Mouse (Mus musculus) embryonic stem cell, embryonic (primary cell): ENCODE results near the gene Dgcr8.

Experiments
- CTCF ChIA-PET, 4 experiments: fragments of 300-600 bp in 2 of 4; fragments of 350-600 bp in 2 of 4; sonication (Branson Sonifier 250); formaldehyde crosslinking; loops; one replicate each; lab custom pipeline; 2022; ENCODE audit warnings: inconsistent platforms in 2 of 4; lab: Charles Lee
- POLR2A ChIA-PET, 4 experiments: fragments of 300-600 bp in 2 of 4; fragments of 350-600 bp in 2 of 4; sonication (Branson Sonifier 250); formaldehyde crosslinking; loops; one replicate each; lab custom pipeline; 2022; ENCODE audit warnings: antibody characterized with exemption in 4 of 4, inconsistent platforms in 1 of 4; lab: Charles Lee

Gene Dgcr8

DNA sequence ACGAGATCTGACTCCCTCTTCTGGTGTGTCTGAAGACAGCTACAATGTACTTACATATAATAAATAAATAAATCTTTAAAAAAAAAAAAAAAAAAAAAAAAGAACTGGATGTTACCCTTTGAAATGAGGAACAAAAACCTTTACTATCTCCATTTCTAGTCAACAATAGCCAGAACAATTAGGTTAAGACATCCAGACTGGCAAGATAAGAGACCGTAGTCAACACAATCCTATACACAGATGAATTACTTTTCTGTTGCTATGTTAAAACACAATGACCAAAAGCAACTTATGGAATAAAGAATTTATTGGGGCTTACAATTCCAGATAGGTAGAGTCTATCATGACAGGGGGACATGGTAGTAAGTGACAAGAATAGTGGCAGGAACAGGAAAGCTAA is 24.0 kb downstream of the Dgcr8 start:
- ChIA-PET CTCF (interaction anchor here in 1 of 4 experiments (0.6 kb wide), 3 partner anchors 58 to 550 kb away, joined by 3 to 5 read pairs (median 4); no protein-coding TSS in a partner anchor), POLR2A (interaction anchor here in 3 of 4 experiments (0.6 to 35.9 kb wide), 8 partner anchors 8 to 176 kb away, joined by 3 to 613 read pairs (median 3); partner anchors contain the start of genes Ranbp1 (in 1 of the 3) and Trmt2a (in 1 of the 3))

DNA sequence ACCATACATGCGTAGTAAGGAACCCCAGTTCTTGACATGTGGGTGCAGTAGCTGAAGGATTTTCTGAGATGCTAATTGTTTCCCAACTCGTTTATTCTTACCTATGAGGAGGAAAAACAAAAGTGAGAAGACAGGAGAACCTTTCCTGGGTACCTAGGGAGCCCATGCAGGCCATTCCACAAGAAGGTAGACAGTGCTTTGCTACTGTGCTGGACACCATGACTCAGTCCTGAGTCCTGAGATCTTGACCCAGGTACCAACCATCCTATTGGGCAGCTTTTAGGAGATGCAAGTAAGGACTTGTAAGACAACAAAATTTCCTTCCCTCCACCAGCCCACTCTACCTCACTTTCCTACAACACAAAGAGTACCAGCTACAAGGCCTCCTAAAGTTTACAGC is 30.8 kb downstream of the Dgcr8 start, which contains the start of gene Gm49776:
Gene Gm49776, minus strand, starts transcription at position 101 of the 400 bp plus-strand sequence.
- ChIA-PET CTCF (interaction anchor here in 1 of 4 experiments (1.2 kb wide), 1 partner anchor 10 kb away, joined by 3 read pairs; no protein-coding TSS in a partner anchor), POLR2A (interaction anchor here in 2 of 4 experiments (0.6 to 35.9 kb wide), 6 partner anchors 10 to 134 kb away, joined by 3 to 613 read pairs (median 5); partner anchors contain the start of genes Ranbp1 (in 1 of the 2) and Trmt2a (in 1 of the 2))

DNA sequence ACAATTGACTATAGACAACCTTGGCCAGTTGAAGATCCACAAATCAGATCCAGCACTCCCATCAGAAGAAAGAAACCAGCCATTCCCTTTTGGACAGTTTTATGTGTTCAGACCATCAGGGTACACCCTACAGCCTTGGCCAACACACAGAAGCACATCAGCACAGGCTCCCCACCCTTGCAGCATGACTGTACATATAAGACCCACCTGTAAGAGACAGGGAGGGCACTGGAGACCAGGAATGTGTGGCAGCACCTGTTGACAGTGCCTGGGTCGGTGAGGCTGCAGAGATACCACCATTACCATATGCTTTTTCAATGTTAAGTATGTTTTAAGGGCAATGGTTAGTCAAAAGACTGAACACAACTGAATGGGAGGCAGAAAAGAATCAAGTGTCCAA is 35.2 kb downstream of the Dgcr8 start:
- ChIA-PET CTCF (no interaction called here), POLR2A (interaction anchor here in 1 of 4 experiments (1.8 to 35.9 kb wide), 4 partner anchors 7 to 34 kb away, joined by 5 to 613 read pairs (median 310); partner anchors contain the start of genes Gm49776, Ranbp1 and Trmt2a)

DNA sequence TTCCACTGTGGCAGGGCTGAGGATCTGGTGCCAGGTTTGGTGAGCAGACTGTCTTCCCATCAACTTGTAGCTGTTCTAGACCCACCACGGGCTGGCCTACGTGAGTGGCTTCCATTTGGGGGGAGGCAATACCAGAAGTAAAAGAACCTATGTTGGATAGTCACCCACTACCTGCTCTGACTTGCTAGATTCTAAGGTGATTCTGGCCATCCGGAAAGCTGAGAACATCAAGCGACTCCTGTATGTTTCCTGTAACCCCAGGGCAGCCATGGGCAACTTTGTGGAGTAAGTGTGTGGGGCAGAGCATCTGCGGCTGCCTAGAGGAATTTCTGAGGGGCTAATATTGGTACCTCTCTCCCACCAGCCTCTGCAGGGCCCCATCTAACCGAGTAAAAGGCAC is 36.3 kb downstream of the Dgcr8 start:
- CTCF ChIA-PET: no interaction called here
- POLR2A ChIA-PET: interaction anchor here in 2 of 4 experiments (1.0 to 35.9 kb wide), 7 partner anchors 6 to 37 kb away, joined by 3 to 613 read pairs (median 8); partner anchors contain the start of genes Gm49776 (in 1 of the 2), Ranbp1 (in 1 of the 2), Trmt2a (in 1 of the 2) and Zdhhc8 (in 1 of the 2)

DNA sequence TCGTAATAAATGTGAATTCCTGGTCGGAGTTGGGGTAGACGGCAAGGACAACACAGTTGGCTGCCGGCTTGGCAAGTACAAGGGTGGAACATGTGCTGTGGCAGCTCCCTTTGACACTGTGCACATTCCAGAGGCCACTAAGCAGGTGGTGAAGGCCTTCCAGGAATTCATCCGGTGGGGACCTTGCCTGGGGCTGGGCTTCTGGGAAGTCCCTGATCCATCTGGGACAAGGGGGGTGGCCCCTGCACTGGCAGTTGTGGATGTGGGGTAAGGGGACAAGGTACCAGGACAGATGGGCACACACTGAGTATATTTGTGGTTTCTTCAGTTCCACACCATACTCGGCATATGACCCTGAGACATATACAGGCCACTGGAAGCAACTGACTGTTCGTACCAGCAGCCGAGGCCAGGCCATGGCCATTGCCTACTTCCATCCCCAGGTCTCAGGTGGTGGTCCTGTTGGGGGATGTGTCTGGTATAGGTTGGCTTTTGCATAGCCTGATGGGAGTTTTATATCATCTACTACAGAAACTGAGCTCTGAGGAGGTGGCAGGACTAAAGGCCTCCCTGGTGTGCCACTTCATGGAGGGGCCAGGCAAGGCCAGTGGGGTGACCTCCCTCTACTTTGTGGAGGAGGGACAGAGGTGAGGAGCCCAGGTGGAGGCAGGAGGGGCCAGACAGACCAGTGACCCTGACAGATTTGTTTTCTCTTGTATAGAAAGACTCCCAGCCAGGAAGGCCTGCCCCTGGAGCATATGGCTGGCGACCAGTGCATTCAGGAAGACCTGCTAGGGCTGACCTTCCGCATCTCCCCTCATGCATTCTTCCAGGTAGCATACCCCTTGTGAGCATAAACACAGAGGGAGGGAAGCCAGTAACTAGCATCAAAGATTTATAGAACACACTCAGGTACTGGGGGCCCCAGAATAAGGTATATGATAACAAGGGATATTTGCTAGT is 37.9 kb downstream of the Dgcr8 start:
- ChIA-PET CTCF (no interaction called here), POLR2A (interaction anchor here (1.0 to 35.9 kb wide), 12 partner anchors 5 to 37 kb away, joined by 3 to 613 read pairs (median 15); partner anchors contain the start of genes Zdhhc8 (in 3 of the 4), Dgcr8 (in 1 of the 4), Gm49776 (in 1 of the 4) and Ranbp1 (in 1 of the 4))

DNA sequence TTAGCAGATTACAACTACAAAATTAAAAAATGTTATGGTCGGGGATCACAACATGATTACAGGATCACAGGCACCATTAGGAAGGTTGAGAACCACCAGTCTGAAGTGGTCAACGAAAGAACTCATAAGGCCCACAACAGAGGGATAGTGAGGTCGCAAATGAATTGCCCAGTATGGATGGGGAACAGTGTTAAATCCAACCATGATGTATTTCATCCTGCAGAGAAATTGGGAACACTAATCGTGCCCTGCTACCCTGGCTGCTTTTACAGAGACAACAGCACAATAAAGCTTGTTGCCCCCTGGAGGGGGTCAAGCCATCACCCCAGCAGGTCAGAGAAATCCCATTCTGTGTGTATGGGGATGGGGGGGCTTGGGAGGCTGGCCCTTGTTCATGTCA is 38.8 kb downstream of the Dgcr8 start:
- CTCF ChIA-PET: no interaction called here
- POLR2A ChIA-PET: interaction anchor here (0.6 to 35.9 kb wide), 17 partner anchors 4 to 562 kb away, joined by 3 to 613 read pairs (median 16); partner anchors contain the start of genes Zdhhc8 (in 3 of the 4), Cdc45 (in 1 of the 4), Dgcr8 (in 1 of the 4) and Gm49776 (in 1 of the 4)

DNA sequence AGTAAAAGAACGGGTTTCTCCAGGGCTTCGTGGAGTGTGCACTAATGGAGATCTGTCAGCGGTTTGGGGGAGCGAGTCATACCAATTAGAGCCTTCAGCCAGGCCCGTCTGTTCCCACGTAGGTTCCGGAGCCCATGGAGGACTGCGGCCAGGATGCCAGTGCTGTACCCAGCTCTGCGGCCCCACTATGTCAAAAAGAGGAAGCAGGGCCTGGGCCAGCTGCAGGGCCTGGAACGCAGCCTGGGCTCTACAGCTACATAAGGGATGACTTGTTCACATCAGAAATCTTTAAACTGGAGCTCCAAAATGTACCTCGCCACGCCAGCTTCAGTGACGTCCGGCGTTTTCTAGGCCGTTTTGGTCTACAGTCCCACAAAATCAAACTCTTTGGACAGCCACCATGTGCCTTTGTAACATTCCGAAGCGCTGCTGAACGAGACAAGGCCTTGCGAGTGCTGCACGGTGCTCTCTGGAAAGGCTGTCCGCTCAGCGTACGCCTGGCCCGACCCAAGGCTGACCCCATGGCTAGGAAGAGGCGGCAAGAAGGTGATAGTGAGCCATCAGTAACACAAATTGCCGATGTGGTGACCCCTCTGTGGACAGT is 39.6 kb downstream of the Dgcr8 start:
- CTCF ChIA-PET: no interaction called here
- POLR2A ChIA-PET: interaction anchor here (0.5 to 35.9 kb wide), 46 partner anchors 3 to 628 kb away, joined by 3 to 613 read pairs (median 5); partner anchors contain the start of genes Zdhhc8 (in 3 of the 4), Cdc45 (in 2 of the 4), Ufd1 (in 2 of the 4) and Dgcr8 (in 1 of the 4)

DNA sequence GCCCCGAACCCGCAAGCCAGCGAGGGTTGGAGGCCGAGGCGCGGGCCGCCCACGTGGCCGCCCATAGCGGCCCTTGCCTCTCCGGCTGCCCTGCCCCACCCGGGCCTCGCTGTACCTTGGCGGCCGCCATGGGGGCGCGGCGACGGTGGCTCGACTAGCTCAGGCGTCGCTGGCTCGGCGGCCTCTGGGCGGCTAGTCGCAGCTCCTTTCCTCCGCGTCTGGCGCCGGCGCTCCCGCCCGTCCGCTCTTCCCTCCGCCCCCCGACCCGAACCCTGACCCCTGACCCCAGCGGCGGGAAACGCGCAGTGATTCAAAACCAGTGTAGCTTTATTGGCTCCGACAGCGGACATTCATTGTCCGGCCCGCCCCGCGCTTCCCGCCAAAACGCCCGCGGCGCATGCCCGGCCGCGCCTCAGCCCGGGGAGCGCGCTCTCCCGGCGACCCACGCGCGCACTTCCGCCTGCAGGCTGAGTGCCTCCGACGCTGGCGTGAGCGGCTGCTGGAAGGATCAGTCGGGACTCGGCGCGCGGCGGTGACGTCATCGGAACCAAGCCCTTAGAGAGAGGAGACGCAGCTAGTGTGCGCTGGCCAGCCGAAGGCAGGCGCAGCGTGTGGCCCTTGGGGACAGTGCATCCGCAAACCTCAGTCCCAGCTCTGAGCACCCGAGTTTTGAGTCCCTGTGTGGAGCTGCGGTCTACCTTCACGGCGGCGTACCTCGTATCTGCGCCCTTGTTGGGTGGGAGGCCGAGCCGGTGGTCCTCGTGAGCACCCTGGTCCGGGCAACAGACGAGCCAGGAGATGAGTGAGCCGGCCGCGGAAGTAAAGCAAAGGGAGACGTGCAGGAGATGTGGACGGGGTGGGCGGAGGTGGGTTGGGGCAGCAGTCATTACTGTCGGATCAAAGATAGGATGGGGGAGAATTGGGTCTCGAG is 40.3 kb downstream of the Dgcr8 start, which contains the start of the genes Trmt2a and Ranbp1:
Gene Trmt2a, plus strand, starts transcription at position 247 of the 931 bp plus-strand sequence.
Gene Ranbp1, minus strand, starts transcription at position 300 of the 931 bp plus-strand sequence.
- POLR2A ChIA-PET: interaction anchor here (0.6 to 35.9 kb wide), 84 partner anchors 2 to 628 kb away, joined by 3 to 613 read pairs (median 4); partner anchors contain the start of genes Zdhhc8 (in 4 of the 4), 2510002D24Rik (in 2 of the 4), Cdc45 (in 2 of the 4) and Gm28539 (in 2 of the 4)
- CTCF ChIA-PET: interaction anchor here in 3 of 4 experiments (0.6 to 1.4 kb wide), 4 partner anchors 12 to 37 kb away, joined by 4 read pairs; no protein-coding TSS in a partner anchor

DNA sequence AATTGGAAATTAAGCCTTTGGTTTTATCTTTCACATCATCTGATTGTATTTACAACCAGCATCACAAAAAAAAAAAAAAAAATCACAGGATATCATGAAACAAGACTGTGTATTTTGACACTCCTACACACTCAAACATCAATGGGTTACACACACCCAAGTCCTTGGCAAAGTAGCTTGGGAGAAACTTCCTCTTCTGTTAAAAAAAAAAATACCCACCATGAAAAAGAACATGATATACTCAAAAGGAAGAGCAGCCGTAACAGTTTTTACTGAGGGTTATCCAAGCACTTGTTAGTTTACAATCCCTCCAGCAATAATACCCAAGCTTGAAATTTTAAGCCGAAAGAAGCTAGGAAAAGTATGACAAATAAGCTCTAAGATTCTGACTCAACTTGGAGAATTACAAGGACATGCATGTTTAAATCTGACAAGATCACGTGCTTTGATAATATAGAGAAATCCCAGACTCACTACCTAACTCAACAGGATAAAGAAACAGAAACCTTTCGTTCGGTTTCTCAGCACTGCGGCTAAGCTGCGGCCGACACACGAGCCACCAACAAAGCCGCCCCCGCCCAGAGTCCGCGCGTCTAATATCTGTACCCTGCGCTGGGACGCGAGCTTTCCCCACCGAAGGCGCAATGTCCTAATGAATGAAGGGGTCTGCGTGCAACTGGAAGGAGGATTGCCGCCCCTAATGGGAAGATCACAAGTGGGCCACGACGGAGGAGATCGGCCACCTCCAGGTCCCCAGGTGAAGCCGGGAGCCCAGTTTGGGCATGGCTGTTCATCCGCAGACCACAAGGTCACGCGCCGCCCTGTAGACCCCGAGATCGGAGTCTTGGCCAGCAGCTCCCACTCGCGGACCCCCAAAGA is 41.3 kb downstream of the Dgcr8 start:
- ChIA-PET POLR2A (interaction anchor here (0.6 to 35.9 kb wide), 79 partner anchors 1 to 683 kb away, joined by 3 to 613 read pairs (median 5); partner anchors contain the start of genes Zdhhc8 (in 4 of the 4), Cdc45 (in 2 of the 4), Slc25a1 (in 2 of the 4) and Ufd1 (in 2 of the 4)), CTCF (interaction anchor here in 3 of 4 experiments (0.6 to 1.4 kb wide), 4 partner anchors 11 to 36 kb away, joined by 4 read pairs; no protein-coding TSS in a partner anchor)

DNA sequence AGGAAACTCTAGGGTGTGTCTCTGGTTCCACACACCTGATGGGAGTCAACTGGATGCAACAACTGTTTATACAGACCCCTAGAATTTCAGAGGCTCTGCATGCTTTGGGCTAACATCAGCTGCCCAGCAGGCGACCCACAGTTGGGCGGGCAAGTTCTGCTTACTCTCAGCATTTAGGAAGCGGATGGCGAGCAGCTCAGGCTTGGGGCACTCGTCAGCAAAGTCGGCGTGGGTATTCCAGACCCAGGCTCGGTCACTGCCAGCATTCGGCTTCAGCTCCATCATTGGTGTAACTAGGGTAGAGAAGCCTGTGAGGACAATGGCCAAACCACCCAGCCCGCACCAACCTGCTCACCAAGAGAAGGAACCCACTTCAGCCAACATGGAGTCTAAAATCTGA is 47.5 kb downstream of the Dgcr8 start:
- CTCF ChIA-PET: interaction anchor here in 1 of 4 experiments (0.9 kb wide), 1 partner anchor 63 kb away, joined by 3 read pairs; no protein-coding TSS in a partner anchor
- POLR2A ChIA-PET: interaction anchor here (0.8 to 17.2 kb wide), 14 partner anchors 9 to 152 kb away, joined by 3 to 613 read pairs (median 4); partner anchors contain the start of genes Gm49776 (in 2 of the 4), Dgcr8 (in 1 of the 4), Ranbp1 (in 1 of the 4) and Trmt2a (in 1 of the 4)

DNA sequence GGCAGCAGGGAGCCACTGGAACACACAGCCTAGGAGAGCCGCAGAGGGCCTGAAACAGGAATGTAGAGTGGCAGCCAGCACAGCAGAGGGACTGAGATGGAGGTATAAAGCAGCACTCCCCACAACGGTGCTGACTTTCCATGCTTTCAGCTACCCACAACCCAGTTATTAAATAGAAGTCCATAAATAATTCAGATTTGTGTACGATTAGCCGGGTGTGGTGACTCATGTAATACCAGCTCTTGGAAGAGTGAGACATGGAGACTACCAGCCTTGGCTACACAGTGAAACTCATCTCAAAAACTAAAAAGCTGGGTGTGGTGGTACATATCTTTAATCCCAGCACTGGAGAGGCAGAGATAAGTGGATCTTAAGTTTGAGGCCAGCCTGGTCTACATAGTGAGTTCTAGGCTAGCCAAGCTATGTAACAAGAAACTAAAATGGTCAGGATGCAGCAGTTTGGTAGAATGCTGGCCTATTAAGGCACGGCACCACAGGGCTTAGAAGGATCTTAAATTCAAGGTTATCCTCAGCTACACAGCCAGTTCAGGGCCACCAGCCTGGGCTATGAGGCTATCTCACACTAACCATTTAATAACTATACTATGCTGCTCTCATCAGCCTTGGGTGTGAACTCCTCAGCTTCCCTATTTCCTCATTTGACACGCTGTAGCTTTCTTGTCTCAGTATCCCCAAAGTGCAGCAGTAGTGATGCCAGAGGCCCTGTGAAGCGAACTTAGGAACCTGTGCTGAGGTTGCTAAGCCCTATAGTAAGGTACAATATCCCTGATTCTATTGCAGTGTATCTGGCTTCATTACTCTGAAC is 52.2 kb downstream of the Dgcr8 start:
- ChIA-PET CTCF (interaction anchor here in 2 of 4 experiments (1.2 kb wide), 2 partner anchors 11 to 31 kb away, joined by 4 read pairs; partner anchors contain the start of genes Ranbp1 (in 1 of the 2) and Trmt2a (in 1 of the 2)), POLR2A (interaction anchor here (0.7 to 5.2 kb wide), 37 partner anchors 8 to 345 kb away, joined by 3 to 154 read pairs (median 5); partner anchors contain the start of genes Ranbp1 (in 4 of the 4), Trmt2a (in 4 of the 4), Ccdc188 (in 2 of the 4) and Gm20518 (in 2 of the 4))

DNA sequence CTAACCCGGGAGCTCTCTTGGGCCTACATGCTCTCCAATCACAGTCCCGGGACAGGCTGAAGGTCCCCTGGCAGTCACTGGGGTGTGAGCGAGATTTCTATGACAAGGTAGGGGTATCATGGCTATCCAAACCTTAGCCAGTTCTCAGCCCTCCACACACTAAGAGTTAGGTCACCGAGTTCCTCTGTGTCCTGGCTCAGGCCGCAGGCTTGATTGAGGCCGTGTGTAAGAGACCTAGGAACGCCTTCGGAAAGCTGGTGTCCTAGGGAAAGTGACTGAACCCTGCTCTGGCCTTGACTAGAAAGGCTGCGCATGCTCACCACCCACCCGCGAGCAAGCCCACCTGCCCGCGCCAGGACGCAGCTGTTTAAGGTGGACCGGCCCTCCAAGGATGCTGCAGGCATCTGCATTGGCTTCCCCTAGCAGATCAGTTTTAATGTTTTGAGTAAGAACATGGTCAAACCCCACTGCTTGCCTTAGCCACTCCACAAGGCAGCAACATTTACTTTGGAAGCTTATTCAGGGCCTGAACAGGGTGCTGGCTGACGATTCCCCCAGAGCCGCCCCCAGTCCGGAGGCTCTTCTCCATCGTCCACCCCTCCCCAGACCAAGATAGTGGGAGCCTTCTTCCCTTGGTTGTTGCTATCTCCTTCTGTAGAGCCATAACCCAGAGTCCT is 53.5 kb downstream of the Dgcr8 start:
- POLR2A ChIA-PET: interaction anchor here (0.6 to 5.2 kb wide), 48 partner anchors 9 to 770 kb away, joined by 3 to 154 read pairs (median 4); partner anchors contain the start of genes Ranbp1 (in 4 of the 4), Trmt2a (in 4 of the 4), Ccdc188 (in 2 of the 4) and Prodh (in 2 of the 4)
- CTCF ChIA-PET: interaction anchor here in 2 of 4 experiments (0.6 to 0.7 kb wide), 2 partner anchors 33 to 188 kb away, joined by 3 to 6 read pairs; no protein-coding TSS in a partner anchor

DNA sequence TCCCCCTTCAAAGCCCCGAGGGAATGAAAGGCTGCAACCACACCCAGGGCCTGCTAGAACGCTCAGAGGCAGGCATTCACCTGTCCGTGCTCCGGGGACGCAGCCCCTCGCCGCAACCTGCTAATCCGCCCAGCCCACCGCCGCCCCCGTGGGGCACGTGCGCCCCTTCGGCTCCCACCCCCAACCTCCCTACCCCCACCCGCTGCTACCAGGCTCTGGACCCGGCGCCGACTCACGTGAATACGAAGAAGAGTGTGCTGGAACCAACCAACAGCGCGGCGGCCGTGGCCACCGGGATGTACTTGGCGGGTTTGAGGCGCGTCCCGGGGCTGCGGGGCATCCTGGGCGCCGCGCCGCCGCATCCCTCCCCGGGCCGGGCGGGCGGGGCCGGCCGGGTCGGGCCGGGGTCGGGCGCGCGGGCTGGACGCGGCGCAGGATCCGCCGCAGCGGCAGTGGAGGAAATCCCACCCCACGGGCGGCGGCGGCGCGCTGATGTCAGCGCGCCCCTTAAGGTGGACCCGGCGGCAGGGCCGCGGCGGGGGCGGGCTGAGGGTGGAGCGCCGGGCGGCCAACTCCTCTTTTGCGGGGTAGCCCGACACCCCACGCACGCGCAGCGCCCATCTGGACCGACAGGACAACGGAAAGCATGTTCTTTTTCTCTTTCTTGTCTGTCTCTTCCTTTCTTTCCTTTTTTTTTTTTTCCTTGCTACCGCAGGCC is 54.2 kb downstream of the Dgcr8 start, which contains the start of gene Zdhhc8:
Gene Zdhhc8, minus strand, starts transcription at position 466 of the 718 bp plus-strand sequence.
- CTCF ChIA-PET: interaction anchor here in 1 of 4 experiments (0.7 kb wide), 1 partner anchor 187 kb away, joined by 3 read pairs; no protein-coding TSS in a partner anchor
- POLR2A ChIA-PET: interaction anchor here (0.6 to 5.2 kb wide), 31 partner anchors 8 to 399 kb away, joined by 3 to 154 read pairs (median 6); partner anchors contain the start of genes Ranbp1 (in 4 of the 4), Trmt2a (in 4 of the 4), Ccdc188 (in 2 of the 4) and Prodh (in 2 of the 4)
